Mouse (Mus musculus) adrenal gland, adult (tissue): ENCODE measurements around the gene Nsfl1c.

Experiments used
- DNase-seq, 2 experiments: peaks; one replicate each; pipeline ENCODE4 v3.0.0; 2022 to 2023; ENCODE audit warnings: low spot score in 1 of 2; ENCODE audit not compliant: inconsistent age in 2 of 2

Nsfl1c gene

GRCm38 (mm10) chr2:151543063-151543895, 49.3 kb downstream of the Nsfl1c start:
- DNase-seq, result peak; percentile 55 to 85

- DNase-seq, result no peak
Measured at GRCm38 (mm10) chr2:151544673-151545072, 50.7 kb downstream of the Nsfl1c start.

- DNase-seq, result no peak
Measured at GRCm38 (mm10) chr2:151546571-151546970, 52.6 kb downstream of the Nsfl1c start.

- DNase-seq, result no peak
Measured at GRCm38 (mm10) chr2:151549615-151550121, 55.7 kb downstream of the Nsfl1c start.
